Mouse (Mus musculus): Measurements from ENCODE around the gene Ramp2.
A peak's percentile ranks its signal among the peaks of the same experiment; 100 is the strongest.

Gene Ramp2

GRCm38 (mm10) chr11:101236782-101237181 lies 9.0 kb upstream of the Ramp2 start:
- DNase-seq (ENCODE audit: low spot score) = no peak

- peak; percentile 49 for DNase-seq (ENCODE audit: low spot score)
These were observed 7.7 kb upstream of the Ramp2 start for GRCm38 (mm10) chr11:101238071-101238647.

GRCm38 (mm10) chr11:101245071-101245470 lies 757 bp upstream of the Ramp2 start:
- DNase-seq (ENCODE audit: low spot score) = no peak

- DNase-seq (ENCODE audit: low spot score) = no peak
These were observed 829 bp downstream of the Ramp2 start for GRCm38 (mm10) chr11:101246702-101247012.

- no peak for DNase-seq (ENCODE audit: low spot score)
These were observed 1.7 kb downstream of the Ramp2 start for GRCm38 (mm10) chr11:101247521-101248030.

- peak; percentile 80 for DNase-seq (ENCODE audit: low spot score)
These were observed 2.6 kb downstream of the Ramp2 start for GRCm38 (mm10) chr11:101248258-101248994.

- DNase-seq (ENCODE audit: low spot score) = no peak
These were observed 5.2 kb downstream of the Ramp2 start for GRCm38 (mm10) chr11:101251031-101251430.

- no peak for DNase-seq (ENCODE audit: low spot score)
These were observed 7.1 kb downstream of the Ramp2 start for GRCm38 (mm10) chr11:101252941-101253340.

- DNase-seq (ENCODE audit: low spot score) = peak; percentile 84
These were observed 8.0 kb downstream of the Ramp2 start, which contains the start of gene Vps25 for GRCm38 (mm10) chr11:101253613-101254389. Vps25 (plus strand) TSS chr11:101253707.

- no peak for DNase-seq (ENCODE audit: low spot score)
These were observed 10.3 kb downstream of the Ramp2 start for GRCm38 (mm10) chr11:101255826-101256775.

- peak; percentile 68 for DNase-seq (ENCODE audit: low spot score)
These were observed 13.5 kb downstream of the Ramp2 start for GRCm38 (mm10) chr11:101259261-101259712.

GRCm38 (mm10) chr11:101259948-101260825 lies 14.4 kb downstream of the Ramp2 start, which contains the start of gene Wnk4:
Wnk4 (plus strand) TSS chr11:101260567.
- no peak for DNase-seq (ENCODE audit: low spot score)

GRCm38 (mm10) chr11:101260826-101261380 lies 15.1 kb downstream of the Ramp2 start:
- no peak for DNase-seq (ENCODE audit: low spot score)

- no peak for DNase-seq (ENCODE audit: low spot score)
These were observed 16.6 kb downstream of the Ramp2 start for GRCm38 (mm10) chr11:101262272-101262967.

GRCm38 (mm10) chr11:101263138-101263988 lies 17.5 kb downstream of the Ramp2 start:
- no peak for DNase-seq (ENCODE audit: low spot score)

GRCm38 (mm10) chr11:101263989-101264280 lies 18.1 kb downstream of the Ramp2 start:
- no peak for DNase-seq (ENCODE audit: low spot score)

GRCm38 (mm10) chr11:101264954-101265471 lies 19.2 kb downstream of the Ramp2 start:
- DNase-seq (ENCODE audit: low spot score) = no peak

- DNase-seq (ENCODE audit: low spot score) = no peak
These were observed 20.1 kb downstream of the Ramp2 start for GRCm38 (mm10) chr11:101265906-101266305.

Data from layer of hippocampus, adult 11-12 months (tissue).